Mouse (Mus musculus): ENCODE results near the gene Kcnab1. TPM values are rescaled to one million over a fixed set of nuclear protein-coding genes. Genes with fewer than 3 reads are reported as not detected.

Kcnab1 gene
- polyA plus RNA-seq, 1 experiment from 2014 or later = 1.2 TPM

DNA sequence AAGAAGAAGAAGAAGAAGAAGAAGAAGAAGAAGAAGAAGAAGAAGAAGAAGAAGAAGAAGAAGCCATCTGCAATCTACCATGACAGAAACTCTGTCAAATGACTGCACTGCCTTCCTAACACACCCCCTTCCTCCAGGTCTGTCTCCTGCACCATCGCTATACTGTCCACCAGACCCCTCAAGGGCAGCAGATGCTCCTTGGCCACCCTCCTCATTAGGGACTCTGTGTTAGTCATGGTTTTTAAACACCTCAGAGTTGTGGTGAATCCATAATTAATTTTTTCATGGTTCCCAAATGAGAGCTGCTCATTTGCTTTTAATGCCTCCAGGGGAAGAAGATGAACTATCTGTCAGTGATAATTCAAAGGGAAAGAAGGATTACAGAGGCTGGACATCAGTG lies 121.8 kb downstream of the Kcnab1 start:
- Histone ChIP-seq H3K27me3 (ENCODE audit: control insufficient read depth, insufficient read depth, low read length) (no peaks in the 10 kb centered on the region), H3K4me2 (replicated peaks; ENCODE audit: low read depth) (no peak overlapping the region), H3K36me3 (ENCODE audit: control insufficient read depth, insufficient read depth, low read length) (no peaks in the 10 kb centered on the region), H3K9me3 (ENCODE audit: control insufficient read depth, low read length) (no peaks in the 10 kb centered on the region), H3K4me1 (replicated peaks; ENCODE audit: control insufficient read depth, insufficient read depth) (no peaks in the 10 kb centered on the region), H3K9ac (ENCODE audit: low read length) (no peak overlapping the region), H3K4me3 (ENCODE audit: low read depth, low read length) (no peak overlapping the region), H3K27ac (replicated peaks) (no peak overlapping the region)
- DNase-seq (ENCODE audit: low spot score) (no peak), ATAC-seq (ENCODE audit: low FRiP score, low TSS enrichment) (no peak)
- WGBS = 81% methylated on average over 1 of the region's 1 CpGs
- TF ChIP-seq EP300 (optimal IDR thresholded peaks at IDR 0.05) (no peak), CTCF (IDR thresholded peaks at IDR 0.05; ENCODE audit: low read depth) (no peak)

DNA sequence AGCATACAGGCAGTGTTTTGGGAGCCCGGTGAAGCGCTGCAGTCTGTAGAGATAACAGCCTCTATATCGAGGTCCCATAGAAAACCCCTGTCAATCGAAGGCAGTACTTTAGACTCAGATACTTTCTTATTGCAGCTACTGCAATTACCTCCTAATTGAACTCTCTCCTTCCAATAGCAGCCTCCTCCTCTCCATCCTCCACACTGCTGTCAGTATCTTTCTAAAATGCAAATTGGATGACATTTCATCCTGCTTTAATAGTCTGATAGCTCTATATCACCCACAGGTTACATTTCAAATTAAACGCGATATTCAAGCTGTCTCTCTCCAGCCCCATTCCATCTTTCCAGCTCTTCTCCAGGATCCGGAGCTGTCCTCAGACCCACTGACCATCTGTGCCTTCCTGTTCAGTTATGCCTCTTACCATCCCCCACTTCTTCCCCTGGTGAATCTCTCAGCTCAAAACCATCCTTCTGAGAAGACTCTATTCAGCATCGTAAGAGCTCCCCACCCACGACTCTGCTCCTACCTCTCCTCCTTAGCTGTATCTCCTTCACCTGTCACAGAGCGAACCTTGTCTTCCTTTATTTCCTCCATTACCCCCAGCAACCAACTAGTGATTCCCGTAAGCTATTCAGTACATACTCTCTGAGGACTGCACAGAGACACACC lies 122.4 kb downstream of the Kcnab1 start:
- Histone ChIP-seq H3K4me1 (replicated peaks; ENCODE audit: control insufficient read depth, insufficient read depth) (no peaks in the 10 kb centered on the region), H3K27me3 (ENCODE audit: control insufficient read depth, insufficient read depth, low read length) (no peaks in the 10 kb centered on the region), H3K36me3 (ENCODE audit: control insufficient read depth, insufficient read depth, low read length) (no peaks in the 10 kb centered on the region), H3K9ac (ENCODE audit: low read length) (no peak overlapping the region), H3K27ac (replicated peaks) (no peak overlapping the region), H3K4me3 (ENCODE audit: low read depth, low read length) (no peak overlapping the region), H3K9me3 (ENCODE audit: control insufficient read depth, low read length) (no peaks in the 10 kb centered on the region), H3K4me2 (replicated peaks; ENCODE audit: low read depth) (no peak overlapping the region)
- DNase-seq (ENCODE audit: low spot score) = no peak
- WGBS = 75% methylated on average over 11 of the region's 11 CpGs
- ATAC-seq (ENCODE audit: low FRiP score, low TSS enrichment) = no peak
- no peak for TF ChIP-seq CTCF (IDR thresholded peaks at IDR 0.05; ENCODE audit: low read depth)
- no peak for TF ChIP-seq EP300 (optimal IDR thresholded peaks at IDR 0.05)

DNA sequence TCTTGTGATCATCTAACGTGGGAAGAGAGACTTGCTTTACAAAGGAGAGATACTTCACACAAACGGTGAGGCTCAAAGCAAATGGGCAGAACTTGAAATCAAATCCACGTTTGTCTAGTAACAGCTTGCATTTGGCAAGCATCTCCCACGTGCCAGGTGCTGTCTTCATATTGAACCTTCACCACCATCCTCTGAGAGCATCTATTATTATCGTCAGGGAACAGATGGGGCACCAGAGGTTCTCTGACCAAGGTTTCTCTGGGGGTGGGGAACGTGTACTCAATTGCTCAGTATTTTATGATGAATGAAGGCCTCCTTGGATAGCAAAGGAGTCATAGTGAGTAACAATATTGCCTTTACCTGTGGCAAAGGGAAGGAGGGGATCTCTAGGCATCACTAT lies 139.8 kb downstream of the Kcnab1 start:
- H3K9me3 ChIP-seq (ENCODE audit: control insufficient read depth, low read length) = no peaks in the 10 kb centered on the region
- no peak overlapping the region for H3K9ac ChIP-seq (ENCODE audit: low read length)
- no peak for DNase-seq (ENCODE audit: low spot score)
- H3K27ac ChIP-seq (replicated peaks) = no peak overlapping the region
- H3K27me3 ChIP-seq (ENCODE audit: control insufficient read depth, insufficient read depth, low read length) = no peaks in the 10 kb centered on the region
- no peak for ATAC-seq (ENCODE audit: low FRiP score, low TSS enrichment)
- no peak overlapping the region for H3K4me2 ChIP-seq (replicated peaks; ENCODE audit: low read depth)
- H3K4me1 ChIP-seq (replicated peaks; ENCODE audit: control insufficient read depth, insufficient read depth) = no peaks in the 10 kb centered on the region
- H3K4me3 ChIP-seq (ENCODE audit: low read depth, low read length) = no peak overlapping the region
- H3K36me3 ChIP-seq (ENCODE audit: control insufficient read depth, insufficient read depth, low read length) = no peaks in the 10 kb centered on the region
- WGBS = 66% methylated on average over 6 of the region's 6 CpGs
- TF ChIP-seq EP300 (optimal IDR thresholded peaks at IDR 0.05) (no peak), CTCF (IDR thresholded peaks at IDR 0.05; ENCODE audit: low read depth) (no peak)

DNA sequence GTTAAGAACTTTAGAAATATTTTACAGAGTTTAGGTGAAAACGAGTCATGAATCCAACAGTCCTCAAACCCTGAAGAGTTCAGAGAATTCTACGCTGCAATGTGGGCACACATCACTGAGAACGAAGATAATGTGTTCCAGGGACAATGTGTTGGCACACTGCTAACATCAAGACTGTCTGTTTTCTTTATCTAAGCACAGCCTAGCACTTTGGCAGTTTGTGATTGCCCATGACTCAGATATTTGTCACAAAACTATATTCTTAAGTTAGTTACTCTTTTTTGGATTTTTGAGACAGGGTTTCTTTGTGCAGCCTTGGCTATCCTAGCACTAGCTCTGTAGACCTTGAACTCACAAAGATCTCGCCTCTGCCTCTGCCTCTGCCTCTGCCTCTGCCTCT lies 151.3 kb downstream of the Kcnab1 start:
- Histone ChIP-seq H3K27me3 (ENCODE audit: control insufficient read depth, insufficient read depth, low read length) (no peaks in the 10 kb centered on the region), H3K4me2 (replicated peaks; ENCODE audit: low read depth) (no peak overlapping the region), H3K4me1 (replicated peaks; ENCODE audit: control insufficient read depth, insufficient read depth) (no peaks in the 10 kb centered on the region), H3K9me3 (ENCODE audit: control insufficient read depth, low read length) (no peaks in the 10 kb centered on the region), H3K27ac (replicated peaks) (no peak overlapping the region), H3K4me3 (ENCODE audit: low read depth, low read length) (no peak overlapping the region), H3K36me3 (ENCODE audit: control insufficient read depth, insufficient read depth, low read length) (no peaks in the 10 kb centered on the region), H3K9ac (ENCODE audit: low read length) (no peak overlapping the region)
- WGBS = 82% methylated on average over 4 of the region's 4 CpGs
- no peak for DNase-seq (ENCODE audit: low spot score)
- no peak for ATAC-seq (ENCODE audit: low FRiP score, low TSS enrichment)
- TF ChIP-seq EP300 (optimal IDR thresholded peaks at IDR 0.05) (no peak), CTCF (IDR thresholded peaks at IDR 0.05; ENCODE audit: low read depth) (no peak)

DNA sequence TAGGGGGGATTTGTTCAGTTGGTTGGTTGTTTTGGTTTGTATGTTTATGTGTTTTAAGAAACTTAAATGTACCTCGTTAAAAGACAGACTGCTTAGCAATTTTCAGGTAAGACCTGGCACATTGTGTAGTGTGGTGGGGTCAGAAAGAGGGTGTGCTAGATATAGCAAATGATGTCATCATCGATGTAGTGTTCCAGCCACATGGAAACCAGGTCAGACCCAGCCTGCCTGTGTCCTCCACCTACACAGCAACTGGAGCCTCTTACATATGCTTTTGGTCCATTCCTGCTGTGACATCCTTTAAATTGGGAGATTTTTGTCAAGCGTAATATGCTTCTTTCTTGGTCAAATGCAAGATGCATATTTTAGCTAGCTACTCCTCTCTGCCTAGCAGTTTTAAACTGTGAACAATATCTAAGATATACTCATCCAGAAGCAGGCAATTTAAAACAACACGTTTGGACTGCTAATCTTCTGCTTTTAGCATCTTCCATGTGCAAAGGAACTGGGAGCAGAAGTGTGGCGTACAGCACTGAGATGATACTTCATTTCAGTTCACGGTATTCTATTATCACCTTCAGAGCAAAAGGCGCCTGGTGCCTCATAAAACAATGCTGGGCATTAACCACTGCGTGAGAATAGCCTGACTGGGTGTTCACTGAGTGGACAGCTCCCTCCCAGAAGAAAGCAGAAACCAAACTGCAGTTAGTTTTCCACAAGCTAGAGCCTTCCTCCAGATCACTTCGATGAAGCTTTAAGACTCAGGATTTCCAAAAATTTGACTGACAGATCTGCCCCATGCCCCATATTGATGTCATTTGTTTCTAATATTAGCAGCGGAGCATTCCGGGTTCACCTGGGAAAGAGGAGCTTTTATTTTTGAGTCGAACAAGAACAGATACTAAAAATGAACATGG lies 153.6 kb downstream of the Kcnab1 start:
- H3K36me3 ChIP-seq (ENCODE audit: control insufficient read depth, insufficient read depth, low read length) = no peaks in the 10 kb centered on the region
- TF ChIP-seq CTCF (IDR thresholded peaks at IDR 0.05; ENCODE audit: low read depth) (no peak), EP300 (optimal IDR thresholded peaks at IDR 0.05) (no peak)
- 77% methylated on average over 12 of the region's 12 CpGs for WGBS
- ATAC-seq (ENCODE audit: low FRiP score, low TSS enrichment) (no peak), DNase-seq (ENCODE audit: low spot score) (no peak)
- no peak overlapping the region for H3K27ac ChIP-seq (replicated peaks)
- H3K9ac ChIP-seq (ENCODE audit: low read length) = no peak overlapping the region
- H3K27me3 ChIP-seq (ENCODE audit: control insufficient read depth, insufficient read depth, low read length) = no peaks in the 10 kb centered on the region
- H3K4me1 ChIP-seq (replicated peaks; ENCODE audit: control insufficient read depth, insufficient read depth) = no peaks in the 10 kb centered on the region
- H3K4me2 ChIP-seq (replicated peaks; ENCODE audit: low read depth) = no peak overlapping the region
- no peaks in the 10 kb centered on the region for H3K9me3 ChIP-seq (ENCODE audit: control insufficient read depth, low read length)
- no peak overlapping the region for H3K4me3 ChIP-seq (ENCODE audit: low read depth, low read length)

DNA sequence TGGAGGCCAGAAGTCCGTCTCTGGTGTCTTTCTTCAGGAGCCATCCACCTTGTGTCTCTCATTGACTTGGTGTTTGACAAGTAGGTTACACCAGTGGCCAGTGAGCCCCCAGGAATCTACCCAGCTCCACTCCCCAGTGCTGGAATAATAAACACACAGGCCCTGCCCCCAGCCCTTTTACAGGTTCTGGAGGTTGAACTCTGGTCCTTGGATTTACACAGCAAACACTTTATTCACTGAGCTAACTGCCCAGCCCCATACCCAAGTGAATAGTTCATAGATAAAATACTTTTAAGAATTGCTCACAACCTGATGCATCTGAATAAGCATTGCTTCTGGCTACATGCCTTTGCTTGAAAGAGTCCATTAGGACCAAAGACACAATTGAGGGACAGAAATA lies 164.1 kb downstream of the Kcnab1 start:
- TF ChIP-seq CTCF (IDR thresholded peaks at IDR 0.05; ENCODE audit: low read depth) (no peak), EP300 (optimal IDR thresholded peaks at IDR 0.05) (no peak)
- Histone ChIP-seq H3K36me3 (ENCODE audit: control insufficient read depth, insufficient read depth, low read length) (no peaks in the 10 kb centered on the region), H3K9me3 (ENCODE audit: control insufficient read depth, low read length) (no peaks in the 10 kb centered on the region), H3K4me3 (ENCODE audit: low read depth, low read length) (no peak overlapping the region), H3K9ac (ENCODE audit: low read length) (no peak overlapping the region), H3K4me2 (replicated peaks; ENCODE audit: low read depth) (no peak overlapping the region), H3K4me1 (replicated peaks; ENCODE audit: control insufficient read depth, insufficient read depth) (no peaks in the 10 kb centered on the region), H3K27me3 (ENCODE audit: control insufficient read depth, insufficient read depth, low read length) (no peaks in the 10 kb centered on the region), H3K27ac (replicated peaks) (no peak overlapping the region)
- WGBS = 46% methylated on average over 1 of the region's 1 CpGs
- ATAC-seq (ENCODE audit: low FRiP score, low TSS enrichment) (no peak), DNase-seq (ENCODE audit: low spot score) (no peak)

Measured in stomach, postnatal 0 days (tissue).